Mouse (Mus musculus) activated CD4-positive, CD25-positive, alpha-beta regulatory T cell, adult 4 months (primary cell): ENCODE data around the gene Sdf2. TPM values are rescaled to one million over a fixed set of nuclear protein-coding genes. Genes with fewer than 3 reads are reported as not detected.
"Not testable (repeated sequence)": the region's sequence is repeated elsewhere in the genome, so short reads cannot be mapped to it uniquely, and the experiment has no call there.

Experiments
- ATAC-seq: one replicate; pipeline ENCODE4 v1.8.0; 2017
- polyA plus RNA-seq, 2 experiments: library from polyadenylated mRNA; unstranded; fragments of 100-300 nt; shearing (Covaris generic); gene quantifications; one replicate each; pipeline ENCODE4 v1.2.1; 2017

Sdf2 gene
- polyA plus RNA-seq, 2 experiments from 2014 or later, result 102 to 108 TPM

GRCm38 (mm10) chr11:78262550-78262949 is 17.0 kb downstream of the Sdf2 start:
- ATAC-seq, result no peak

GRCm38 (mm10) chr11:78265571-78265970 is 20.0 kb downstream of the Sdf2 start:
- ATAC-seq, result no peak

GRCm38 (mm10) chr11:78271986-78272385 is 26.4 kb downstream of the Sdf2 start:
- ATAC-seq, result no peak

GRCm38 (mm10) chr11:78275596-78275995 is 30.1 kb downstream of the Sdf2 start:
- ATAC-seq, result no peak

- ATAC-seq, result not testable (repeated sequence)
Observed at GRCm38 (mm10) chr11:78276169-78276568, 30.6 kb downstream of the Sdf2 start.

- ATAC-seq, result no peak
Observed at GRCm38 (mm10) chr11:78278853-78279252, 33.3 kb downstream of the Sdf2 start.

GRCm38 (mm10) chr11:78279586-78279985 is 34.0 kb downstream of the Sdf2 start:
- no peak for ATAC-seq

GRCm38 (mm10) chr11:78289146-78289763 is 43.7 kb downstream of the Sdf2 start:
- no peak for ATAC-seq

- ATAC-seq, result no peak
Observed at GRCm38 (mm10) chr11:78290654-78291053, 45.1 kb downstream of the Sdf2 start, which contains the start of gene BC030499. TSS of gene BC030499 (plus strand) at chr11:78290841.

- no peak for ATAC-seq
Observed at GRCm38 (mm10) chr11:78294585-78294984, 49.0 kb downstream of the Sdf2 start.

GRCm38 (mm10) chr11:78300917-78301316 is 55.4 kb downstream of the Sdf2 start:
- no peak for ATAC-seq

GRCm38 (mm10) chr11:78301357-78302084 is 56.0 kb downstream of the Sdf2 start, which contains the start of gene Spag5:
TSS of gene Spag5 (plus strand) at chr11:78301529.
- ATAC-seq, result peak; percentile 99

Other genes with a start within 250 kb of the Sdf2 start
- 1 to 10 TPM; 1.3 to 2.4 TPM for gene Dhrs13, start 213.5 kb upstream of the Sdf2 start, polyA plus RNA-seq
- 10 to 100 TPM; 23.2 to 28.6 TPM for gene Flot2, start 207.8 kb upstream of the Sdf2 start, polyA plus RNA-seq
- gene Eral1, start 165.4 kb upstream of the Sdf2 start, polyA plus RNA-seq, result 10 to 100 TPM; 36.3 to 40.0 TPM
- gene Fam222b, start 151.1 kb upstream of the Sdf2 start, polyA plus RNA-seq, result 10 to 100 TPM; 12.0 to 15.8 TPM
- gene Traf4, start 80.2 kb upstream of the Sdf2 start, polyA plus RNA-seq, result 1 to 10 TPM; 3.4 to 5.0 TPM
- gene Nek8, start 69.1 kb upstream of the Sdf2 start, polyA plus RNA-seq, result 10 to 100 TPM in 1 of 2 experiments, 1 to 10 TPM in 1; 9.4 to 13.2 TPM
- gene Tlcd1, start 69.0 kb upstream of the Sdf2 start, polyA plus RNA-seq, result 1 to 10 TPM; 2.3 to 4.3 TPM
- 1,000 to 10,000 TPM; 3,988 to 4,036 TPM for gene Rpl23a, start 62.2 kb upstream of the Sdf2 start, polyA plus RNA-seq
- not detected for gene Rab34, start 57.3 kb upstream of the Sdf2 start, polyA plus RNA-seq
- gene Proca1, start 52.4 kb upstream of the Sdf2 start, polyA plus RNA-seq, result 1 to 10 TPM in 1 of 2 experiments, under 1 TPM in 1; 0.49 to 2.5 TPM
- gene Supt6, start 241 bp downstream of the Sdf2 start, polyA plus RNA-seq, result 10 to 100 TPM; 14.4 to 18.0 TPM
- 10 to 100 TPM; 21.1 to 38.7 TPM for gene 2610507B11Rik, start 16.0 kb downstream of the Sdf2 start, polyA plus RNA-seq
- 1 to 10 TPM in 1 of 2 experiments, under 1 TPM in 1; 0.65 to 1.2 TPM for gene BC030499, start 45.1 kb downstream of the Sdf2 start, polyA plus RNA-seq
- 1 to 10 TPM; 7.3 to 7.4 TPM for gene Spag5, start 55.8 kb downstream of the Sdf2 start, polyA plus RNA-seq
- gene Aldoc, start 77.2 kb downstream of the Sdf2 start, polyA plus RNA-seq, result 1 to 10 TPM; 5.6 to 8.6 TPM
- gene Pigs, start 82.7 kb downstream of the Sdf2 start, polyA plus RNA-seq, result 10 to 100 TPM; 43.6 to 66.6 TPM
- gene Unc119, start 97.7 kb downstream of the Sdf2 start, polyA plus RNA-seq, result 10 to 100 TPM; 17.0 to 17.6 TPM
- not detected for gene Foxn1, start 140.8 kb downstream of the Sdf2 start, polyA plus RNA-seq
- gene Slc13a2, start 176.5 kb downstream of the Sdf2 start, polyA plus RNA-seq, result not detected
- 1 to 10 TPM; 1.0 to 1.4 TPM for gene Slc46a1, start 220.0 kb downstream of the Sdf2 start, polyA plus RNA-seq